Mouse (Mus musculus) activated CD4-positive, CD25-positive, alpha-beta regulatory T cell, adult 4 months (primary cell): ENCODE data around the gene Prima1. TPM values are rescaled to one million over a fixed set of nuclear protein-coding genes. Genes with fewer than 3 reads are reported as not detected.

Source experiments
- ATAC-seq: one replicate; pipeline ENCODE4 v1.8.0; 2017
- polyA plus RNA-seq, 2 experiments: library from polyadenylated mRNA; unstranded; fragments of 100-300 nt; shearing (Covaris generic); gene quantifications; one replicate each; pipeline ENCODE4 v1.2.1; 2017

Gene Prima1
- polyA plus RNA-seq, 2 experiments from 2014 or later, result not detected

- ATAC-seq, result no peak
These were observed 18.3 kb downstream of the Prima1 start for GRCm38 (mm10) chr12:103223671-103224070.

DNA sequence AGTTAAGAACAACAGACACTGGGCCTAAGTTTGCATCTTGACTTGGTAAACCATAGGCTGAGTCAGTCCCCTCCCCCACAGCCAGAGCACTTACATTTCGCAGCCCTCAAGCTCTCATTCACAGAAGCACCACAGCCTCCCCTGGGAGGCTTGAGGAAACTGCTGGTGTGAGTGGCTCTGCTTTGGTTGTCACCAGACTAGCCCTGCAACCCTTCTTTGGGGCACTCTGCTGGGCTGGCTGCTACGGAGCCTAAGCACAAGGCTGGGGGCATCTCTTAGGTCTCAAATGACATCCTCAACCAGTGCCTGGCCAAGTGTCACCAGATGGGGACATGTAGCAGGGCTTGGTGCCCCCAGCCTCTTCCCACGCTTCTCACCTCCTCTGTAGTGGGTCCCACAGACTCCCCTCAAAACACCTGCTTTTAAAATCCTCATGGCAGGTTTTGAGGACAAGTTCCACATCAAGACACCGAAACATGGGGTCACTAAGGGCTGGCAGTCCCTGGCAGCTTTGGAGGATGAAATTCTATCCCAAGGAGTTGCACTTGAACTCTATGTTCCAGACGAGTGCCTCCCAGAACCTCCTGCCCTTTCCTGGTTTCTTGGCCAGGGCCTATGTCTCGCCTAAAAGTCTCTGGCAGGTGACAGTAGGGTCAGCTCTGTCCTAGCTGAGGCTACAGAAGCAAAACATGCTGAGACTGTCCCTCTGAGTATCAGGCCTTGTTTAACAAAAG is 25.9 kb downstream of the Prima1 start:
- no peak for ATAC-seq

GRCm38 (mm10) chr12:103214797-103215196 is 27.2 kb downstream of the Prima1 start:
- no peak for ATAC-seq

DNA sequence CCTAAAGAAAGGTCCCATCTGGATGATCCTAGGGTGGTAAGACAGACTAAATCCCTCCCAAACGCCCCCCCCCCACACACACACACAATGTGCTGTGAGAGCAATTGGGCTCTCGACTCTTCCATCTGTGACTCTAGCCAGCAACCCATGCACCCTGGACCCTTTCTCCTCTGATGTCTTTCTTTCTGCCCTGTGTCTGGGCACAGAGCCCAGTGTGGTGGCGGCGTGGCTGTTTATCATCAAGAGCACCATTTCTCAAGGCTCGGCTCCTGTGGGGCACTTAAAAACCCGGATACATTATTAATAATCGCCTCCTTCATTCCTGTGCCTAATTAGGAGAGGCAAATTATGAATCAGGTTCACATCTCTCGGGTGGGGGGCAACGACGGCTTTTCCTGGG is 27.7 kb downstream of the Prima1 start:
- no peak for ATAC-seq

DNA sequence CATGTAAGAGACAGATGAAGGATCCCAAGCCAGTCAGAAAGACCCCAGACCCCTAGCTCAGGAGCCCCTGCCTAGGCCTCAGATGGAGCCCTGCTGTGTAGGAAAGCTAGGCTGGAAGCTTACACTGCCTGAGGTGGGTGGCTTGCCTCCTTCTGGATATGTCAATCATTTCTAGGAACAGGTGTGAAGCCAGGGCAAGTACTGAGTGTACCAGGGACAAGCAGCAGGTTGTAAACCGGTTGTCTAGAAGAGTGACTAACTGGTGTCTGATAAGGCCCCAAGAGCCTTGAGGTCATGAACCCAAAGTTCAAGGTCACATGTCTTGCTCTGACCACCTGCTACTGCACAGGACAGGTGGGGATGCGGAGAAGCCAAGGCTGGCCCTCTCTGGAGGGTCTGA is 28.4 kb downstream of the Prima1 start:
- ATAC-seq, result no peak

GRCm38 (mm10) chr12:103211078-103211477 is 30.9 kb downstream of the Prima1 start:
- ATAC-seq, result no peak

DNA sequence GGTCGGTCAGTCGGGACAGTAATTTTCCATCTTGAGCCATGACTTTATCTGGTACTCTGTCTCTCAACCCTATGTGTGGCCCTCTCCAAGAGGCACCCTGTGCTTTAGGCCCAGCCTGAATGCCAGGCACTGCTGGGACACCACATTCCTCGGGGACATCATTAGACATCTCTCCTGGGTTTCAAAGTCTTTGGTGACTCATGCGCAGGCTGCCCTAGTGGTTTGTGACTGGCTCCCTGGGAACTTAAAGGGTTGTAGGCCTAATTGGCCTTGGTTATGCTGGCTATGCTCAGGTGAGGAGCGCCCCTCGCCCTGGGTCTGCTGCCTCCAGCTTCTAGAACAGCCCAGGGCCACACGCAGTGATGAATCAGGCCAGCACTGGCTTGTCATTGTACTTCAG is 32.4 kb downstream of the Prima1 start:
- ATAC-seq, result no peak

DNA sequence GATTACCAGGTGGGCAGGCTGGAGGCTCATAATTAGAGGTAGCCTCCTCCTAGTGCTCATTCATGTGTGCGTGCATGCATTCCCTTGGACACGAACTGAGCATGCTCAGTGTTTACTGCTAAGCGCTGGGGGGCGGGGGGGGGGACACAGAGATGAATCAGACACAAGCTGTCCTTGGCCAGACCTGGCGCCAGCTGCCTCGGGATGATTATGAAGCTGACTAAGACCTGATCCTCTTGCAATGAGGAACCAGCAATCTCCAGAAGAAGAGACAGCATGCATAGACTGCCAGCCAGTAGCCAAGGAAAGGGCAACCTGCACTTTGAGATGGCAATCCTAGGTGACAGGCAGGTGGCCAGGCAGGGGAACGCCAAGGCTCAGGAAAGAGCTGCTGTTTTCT is 36.4 kb downstream of the Prima1 start:
- ATAC-seq, result no peak

DNA sequence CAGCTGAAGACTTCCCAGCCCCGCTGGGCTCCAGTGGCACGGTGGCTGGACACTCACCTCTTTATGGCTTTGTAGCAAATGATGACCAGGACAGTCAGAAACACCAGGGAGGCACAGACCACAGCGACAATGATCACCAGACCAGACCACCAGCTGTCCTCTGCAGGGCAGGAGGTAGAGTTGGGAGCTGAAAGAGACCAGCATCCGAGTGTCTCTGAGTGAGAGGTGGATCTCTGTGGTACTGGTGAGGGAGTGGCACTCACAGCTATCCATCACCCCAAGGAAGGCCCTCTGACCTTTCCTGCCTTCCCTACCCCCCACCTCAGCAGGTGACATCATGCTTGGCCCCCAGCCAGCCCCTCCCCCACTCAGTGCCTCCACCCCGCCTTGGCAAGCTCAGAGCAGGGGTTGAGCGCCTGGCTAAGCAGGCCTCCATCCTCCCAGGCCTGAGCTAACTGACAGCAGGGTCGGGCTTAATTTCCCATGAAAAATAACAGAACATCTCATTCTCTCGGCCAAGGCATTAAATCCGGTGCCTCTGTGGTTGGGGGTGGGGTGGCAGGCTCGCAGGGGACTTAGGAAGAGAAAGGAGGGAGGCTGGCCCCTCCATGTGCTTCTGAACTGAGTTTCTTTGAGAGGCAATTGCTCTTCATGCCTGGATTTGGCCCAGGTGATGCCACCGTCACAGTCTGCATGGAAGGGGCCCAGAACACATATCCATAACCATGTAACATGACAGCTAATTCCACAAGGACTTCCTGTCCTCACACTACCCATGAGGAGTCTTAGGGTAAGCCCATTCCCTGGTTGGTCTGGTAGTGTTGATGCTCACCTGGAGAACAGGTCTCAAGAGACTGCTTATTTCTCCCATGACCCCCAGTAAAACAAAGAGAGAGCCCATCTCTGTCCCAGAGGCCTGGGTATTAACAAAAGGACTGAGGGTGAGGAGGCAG is 39.1 kb downstream of the Prima1 start:
- no peak for ATAC-seq

DNA sequence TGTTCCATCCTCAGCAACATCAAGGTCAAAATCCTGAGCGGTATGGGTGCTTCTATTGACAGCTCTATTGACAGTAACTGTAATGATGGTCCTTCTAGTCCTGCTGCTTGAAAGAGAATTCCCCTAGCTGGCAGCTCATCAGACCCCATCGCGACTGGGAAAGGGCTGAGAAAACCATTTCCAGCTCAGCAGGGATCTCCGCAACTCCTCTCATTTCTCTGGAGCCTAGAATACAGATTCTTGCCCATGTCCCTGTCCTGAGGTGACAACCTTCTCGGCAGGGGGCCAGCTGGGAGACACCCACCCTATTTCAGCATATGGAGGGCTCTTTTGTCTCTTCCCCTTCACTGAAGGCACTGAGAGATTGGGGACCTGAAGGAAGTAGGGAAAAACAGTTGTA is 49.0 kb downstream of the Prima1 start:
- no peak for ATAC-seq

DNA sequence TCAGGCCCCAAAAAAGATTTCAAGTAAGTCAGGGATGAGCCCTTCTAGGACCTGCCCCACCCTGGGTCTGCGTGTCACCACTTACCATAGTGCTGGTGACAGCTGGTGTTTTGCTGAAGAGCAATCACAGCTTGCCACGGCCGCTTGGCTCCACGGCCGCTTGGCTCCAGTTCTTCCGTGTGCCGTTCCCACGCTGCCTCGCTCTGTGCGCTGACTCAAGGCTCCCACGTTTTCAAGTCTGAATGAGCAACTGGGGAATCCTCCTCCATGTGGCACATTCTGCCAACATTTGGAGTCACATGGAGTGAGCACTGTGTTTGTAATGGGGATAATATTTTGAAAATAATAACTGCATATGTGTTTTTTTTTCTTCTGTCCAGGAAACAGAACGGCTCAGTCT is 52.2 kb downstream of the Prima1 start:
- ATAC-seq, result no peak

DNA sequence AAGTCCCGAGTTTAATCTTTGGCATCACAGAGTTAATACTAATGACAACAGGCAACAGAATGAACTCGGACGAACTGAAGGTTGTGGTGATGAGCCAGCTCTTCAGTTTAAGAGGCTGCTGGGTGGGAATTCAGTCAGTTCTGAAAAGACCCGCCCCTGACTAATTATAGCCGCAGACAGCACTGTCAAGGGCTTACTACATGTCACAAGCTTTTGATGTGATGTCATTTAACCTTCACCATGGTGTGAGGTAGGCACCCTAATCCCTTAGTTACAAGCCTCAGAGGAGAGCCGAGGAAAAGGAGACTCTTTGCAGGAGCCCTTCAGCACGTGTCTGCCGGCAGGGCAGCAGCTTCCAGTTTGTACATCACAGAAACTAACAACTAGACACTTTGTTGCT is 53.7 kb downstream of the Prima1 start:
- no peak for ATAC-seq

DNA sequence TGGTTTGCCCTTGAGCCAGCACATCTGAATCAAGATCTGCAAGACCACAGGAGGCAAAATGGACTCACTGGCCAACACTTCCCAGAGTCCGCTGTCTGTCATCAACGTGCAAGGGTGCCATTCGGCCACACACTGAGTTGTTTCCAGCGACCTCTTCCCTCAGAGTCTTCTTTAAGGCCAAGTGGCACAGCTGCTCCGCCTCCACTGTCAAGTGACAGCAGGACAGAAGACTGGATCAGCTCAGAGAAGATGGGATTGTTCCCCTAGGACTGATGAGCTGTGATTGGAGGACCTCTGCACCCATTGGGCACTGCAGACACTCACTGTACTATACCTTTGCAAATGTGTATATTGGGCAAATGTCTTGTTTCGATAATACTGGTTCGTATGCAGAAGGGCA is 54.9 kb downstream of the Prima1 start:
- ATAC-seq, result no peak

DNA sequence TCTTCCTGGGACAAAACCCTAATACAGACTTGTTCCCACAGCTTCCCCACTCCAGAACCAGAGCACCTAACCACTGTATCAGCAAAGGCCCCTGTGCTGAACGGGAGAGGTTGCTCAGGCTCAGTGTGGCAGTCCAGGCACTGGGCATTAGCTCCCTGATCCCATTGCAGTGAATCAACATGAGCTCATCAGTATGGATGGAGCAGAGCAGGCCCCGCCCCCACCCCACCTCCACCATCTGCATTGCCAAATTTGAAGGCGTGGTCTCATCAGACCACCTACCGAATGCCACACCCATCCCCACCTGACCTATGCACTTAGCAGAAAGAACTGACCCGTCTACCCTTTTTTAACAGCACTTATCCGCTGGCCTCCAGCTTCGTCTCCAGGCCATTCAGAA is 58.9 kb downstream of the Prima1 start:
- ATAC-seq, result no peak

DNA sequence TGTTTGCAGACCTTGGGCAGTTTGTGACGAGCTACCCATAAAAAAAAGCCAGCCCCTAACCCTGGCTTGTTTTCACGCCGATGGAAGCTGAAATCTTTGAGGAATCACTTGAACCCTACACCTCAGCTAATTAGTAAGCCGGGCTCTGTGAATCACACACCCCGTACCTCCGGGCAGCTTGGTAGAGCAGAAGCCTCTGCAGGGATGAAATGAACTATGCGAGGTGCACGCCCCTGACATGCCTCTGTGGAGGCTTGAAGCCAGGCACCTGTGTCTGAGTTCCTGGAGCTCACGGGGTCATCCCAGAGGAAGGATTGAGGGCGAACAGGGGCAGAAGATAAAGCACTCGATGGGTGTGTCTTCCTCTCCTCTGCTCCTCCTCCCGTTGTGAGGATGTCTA is 73.1 kb downstream of the Prima1 start:
- no peak for ATAC-seq

GRCm38 (mm10) chr12:103164101-103165030 is 77.6 kb downstream of the Prima1 start:
- no peak for ATAC-seq

GRCm38 (mm10) chr12:103163596-103163995 is 78.4 kb downstream of the Prima1 start:
- ATAC-seq, result no peak

- ATAC-seq, result no peak
These were observed 81.2 kb downstream of the Prima1 start for GRCm38 (mm10) chr12:103160721-103161120.

- no peak for ATAC-seq
These were observed 82.9 kb downstream of the Prima1 start for GRCm38 (mm10) chr12:103159016-103159415.

DNA sequence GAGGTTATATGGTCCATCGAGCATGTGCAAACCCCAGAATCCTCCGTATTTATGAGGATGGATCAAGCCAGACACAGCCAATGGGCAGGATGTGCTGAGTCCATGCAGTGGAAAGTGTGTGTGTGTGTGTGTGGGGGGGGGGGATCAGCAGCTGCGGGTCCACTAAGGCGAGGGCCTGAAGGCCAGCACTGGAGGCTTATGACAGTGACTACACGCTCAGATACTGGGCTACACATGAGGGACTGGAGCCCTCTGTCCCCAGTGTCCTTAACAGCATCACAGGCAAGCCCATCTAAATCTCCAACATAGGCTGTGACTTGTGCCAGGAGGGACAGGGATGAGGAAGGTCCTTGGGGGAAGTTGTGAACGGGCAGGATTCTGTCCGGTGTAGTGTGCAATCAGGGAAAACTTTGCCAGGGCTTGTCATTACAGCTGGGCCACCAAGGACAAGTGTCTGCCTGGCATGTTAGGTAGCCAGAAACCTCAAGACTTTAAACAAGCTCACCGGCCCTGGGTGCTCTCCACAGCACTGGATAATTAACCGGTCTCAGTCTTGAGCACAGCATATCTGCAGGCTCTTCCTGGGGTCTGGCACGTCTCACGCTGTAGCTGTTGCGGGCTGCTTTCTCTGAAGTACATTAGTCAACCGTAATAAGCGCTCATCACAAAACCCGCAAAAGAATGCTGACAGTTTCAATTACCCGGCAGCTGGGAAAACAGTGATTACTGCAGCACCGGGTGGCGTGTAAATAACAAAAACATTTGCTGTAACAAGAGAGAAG is 84.6 kb downstream of the Prima1 start:
- ATAC-seq, result no peak

GRCm38 (mm10) chr12:103155406-103155805 is 86.5 kb downstream of the Prima1 start:
- no peak for ATAC-seq

DNA sequence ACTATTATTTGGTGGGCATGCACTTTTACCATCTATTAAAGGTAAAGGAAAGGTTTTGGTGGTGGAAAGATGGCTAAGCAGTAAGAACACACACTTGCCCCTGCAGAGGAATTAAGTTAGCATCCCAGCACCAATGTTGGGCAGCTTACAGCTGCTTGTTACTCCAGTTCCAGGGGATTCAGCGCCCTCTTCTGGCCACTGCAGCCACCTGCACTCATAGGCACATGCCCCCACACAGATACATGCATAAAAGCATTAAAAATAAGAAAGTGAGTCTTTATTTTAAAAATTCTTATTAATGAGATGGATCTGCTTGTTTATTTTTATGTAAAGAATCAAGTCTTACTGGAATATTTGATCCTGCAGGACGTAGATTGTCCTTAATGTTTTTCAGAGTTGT is 87.0 kb downstream of the Prima1 start:
- no peak for ATAC-seq
